Mouse (Mus musculus) myocyte (in vitro differentiated cells): ENCODE data around the gene Crlf1. TPM values are rescaled to one million over a fixed set of nuclear protein-coding genes. Genes with fewer than 3 reads are reported as not detected.

Experiments
- H3K27me3 ChIP-seq: one replicate; pipeline ENCODE4 v1.6.1; 2011; ENCODE audit not compliant: control insufficient read depth, insufficient read depth, insufficient read length
- H3K36me3 ChIP-seq: one replicate; pipeline ENCODE4 v1.6.1; 2011; ENCODE audit not compliant: control insufficient read depth, insufficient read depth
- H3K4me2 ChIP-seq: one replicate; pipeline ENCODE4 v1.6.1; 2011; ENCODE audit warnings: low read depth, control low read depth
- H3K4me3 ChIP-seq: one replicate; pipeline ENCODE4 v1.5.1; 2011; ENCODE audit warnings: mild to moderate bottlenecking, control low read depth, moderate library complexity
- H3K79me2 ChIP-seq: one replicate; pipeline ENCODE4 v1.6.1; 2011; ENCODE audit not compliant: control insufficient read depth, insufficient read depth
- H3ac ChIP-seq: one replicate; pipeline ENCODE4 v1.6.1; 2011; ENCODE audit not compliant: control insufficient read depth, insufficient read length
- CEBPB ChIP-seq: IDR thresholded peaks from 2 replicates; pipeline ENCODE4 v1.6.1; 2011; ENCODE audit warnings: mild to moderate bottlenecking, moderate library complexity; ENCODE audit not compliant: poor library complexity, insufficient read depth, severe bottlenecking
- E2F4 ChIP-seq: IDR thresholded peaks from one replicate; pipeline ENCODE4 v1.6.1; 2011; ENCODE audit warnings: mild to moderate bottlenecking, control low read depth, moderate library complexity; ENCODE audit not compliant: insufficient read depth
- MAX ChIP-seq: IDR thresholded peaks from one replicate; pipeline ENCODE4 v1.6.1; 2011; ENCODE audit warnings: low read depth, mild to moderate bottlenecking, control low read depth
- MYOD1 ChIP-seq, 3 experiments: IDR thresholded peaks; one replicate each; pipeline ENCODE4 v1.6.1; 2011; ENCODE audit warnings: control low read depth in 2 of 3, low read depth in 2 of 3, mild to moderate bottlenecking in 2 of 3, moderate library complexity in 1 of 3; ENCODE audit not compliant: insufficient read length in 2 of 3, control insufficient read depth in 1 of 3
- MYOG ChIP-seq, 3 experiments: IDR thresholded peaks; one replicate each; pipeline ENCODE4 v1.6.1; 2011; ENCODE audit warnings: control low read depth in 2 of 3, low read depth in 2 of 3, mild to moderate bottlenecking in 2 of 3; ENCODE audit not compliant: insufficient read length in 2 of 3, control insufficient read depth in 1 of 3, insufficient read depth in 1 of 3
- POLR2A ChIP-seq: IDR thresholded peaks from one replicate; pipeline ENCODE4 v1.6.1; 2011; ENCODE audit warnings: low read depth, mild to moderate bottlenecking, control low read depth, moderate library complexity; ENCODE audit not compliant: insufficient read length
- POLR2AphosphoS2 ChIP-seq: IDR thresholded peaks from one replicate; pipeline ENCODE4 v1.6.1; 2011; ENCODE audit warnings: low read depth, control low read depth; ENCODE audit not compliant: insufficient read length
- REST ChIP-seq: IDR thresholded peaks from one replicate; pipeline ENCODE4 v1.6.1; 2011; ENCODE audit warnings: mild to moderate bottlenecking, control low read depth, moderate library complexity; ENCODE audit not compliant: insufficient read depth, insufficient read length
- SRF ChIP-seq: IDR thresholded peaks from one replicate; pipeline ENCODE4 v1.6.1; 2011; ENCODE audit warnings: low read depth; ENCODE audit not compliant: control insufficient read depth, insufficient read length
- TCF12 ChIP-seq: IDR thresholded peaks from one replicate; pipeline ENCODE4 v1.6.1; 2011; ENCODE audit warnings: mild to moderate bottlenecking, control low read depth; ENCODE audit not compliant: poor library complexity, insufficient read depth, severe bottlenecking
- TCF3 ChIP-seq: IDR thresholded peaks from one replicate; pipeline ENCODE4 v1.6.1; 2011; ENCODE audit warnings: low read depth, control low read depth; ENCODE audit not compliant: insufficient read length
- USF1 ChIP-seq: IDR thresholded peaks from one replicate; pipeline ENCODE4 v1.6.1; 2011; ENCODE audit warnings: low read depth, mild to moderate bottlenecking, control low read depth, moderate library complexity
- polyA plus RNA-seq: library from polyadenylated mRNA; unstranded; fragments of >200 nt; fragmentation: generic; extraction: Trizol; gene quantifications from one replicate; pipeline ENCODE4 v1.2.1, GENCODE M21; 2012; ENCODE audit warnings: missing spikeins

Gene Crlf1
- polyA plus RNA-seq, 1 experiment = 99.1 TPM

DNA sequence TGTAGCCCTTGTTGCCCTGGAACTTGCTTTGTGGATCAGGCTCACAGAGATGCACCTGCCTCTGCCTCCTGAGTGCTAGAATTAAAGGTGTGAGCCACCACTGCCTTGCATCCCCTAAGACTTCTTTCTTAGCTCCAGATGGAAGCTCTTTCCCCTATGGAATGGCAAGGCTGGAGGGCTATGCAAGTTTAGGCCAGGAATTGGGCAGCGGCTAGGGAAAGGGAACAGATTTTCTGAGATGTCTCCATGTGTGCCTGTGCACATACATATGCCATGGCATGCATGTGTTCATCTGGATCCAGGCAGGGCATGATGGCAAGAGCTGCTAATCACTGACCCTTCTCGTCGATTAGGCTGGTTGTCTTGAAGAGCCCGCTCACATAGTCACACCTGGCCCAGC lies 27.3 kb upstream of the Crlf1 start:
- H3K27me3 ChIP-seq = no peaks in the 10 kb centered on the region
- H3K4me3 ChIP-seq = no peak overlapping the region
- peak overlapping the region; percentile 54 for H3K4me2 ChIP-seq
- TF ChIP-seq MYOG (IDR thresholded peaks at IDR 0.05; ENCODE audit: control insufficient read depth in 1 of 3, insufficient read depth in 1 of 3, insufficient read length in 2 of 3, low read depth in 2 of 3) (no peak), TCF3 (no peak), POLR2A (no peak), TCF12 (no peak), SRF (no peak), MAX (no peak), POLR2AphosphoS2 (no peak), REST (no peak), USF1 (no peak)
- no peak overlapping the region for H3ac ChIP-seq
- H3K36me3 ChIP-seq = no peaks in the 10 kb centered on the region
- peaks cover 50% of the 10 kb centered on the region for H3K79me2 ChIP-seq

DNA sequence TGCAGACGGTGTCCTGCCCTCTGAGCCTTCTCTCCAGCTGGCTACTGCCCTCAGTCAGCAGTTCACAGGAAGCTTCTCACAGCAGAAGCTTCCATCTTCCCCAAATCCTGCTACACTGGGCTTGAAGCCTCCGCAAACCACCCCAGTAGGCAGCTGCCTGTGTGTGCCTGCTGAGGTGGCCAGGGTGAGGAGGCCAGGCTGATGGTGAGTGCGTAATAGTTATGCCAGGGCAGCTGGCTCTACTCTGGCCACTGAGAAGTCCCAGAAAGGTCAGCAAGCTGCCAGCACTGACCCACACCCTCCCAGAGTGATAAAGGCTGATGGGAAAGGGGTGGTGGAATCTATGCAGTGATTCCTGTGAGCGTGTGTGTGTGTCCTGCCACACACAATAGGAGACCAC lies 26.7 kb upstream of the Crlf1 start:
- peaks cover 56% of the 10 kb centered on the region for H3K79me2 ChIP-seq
- TF ChIP-seq POLR2AphosphoS2 (no peak), MAX (no peak), MYOD1 (IDR thresholded peaks at IDR 0.05; ENCODE audit: control insufficient read depth in 1 of 3, insufficient read length in 2 of 3, low read depth in 2 of 3) (peak; percentile 31 to 90 (median 70)), MYOG (IDR thresholded peaks at IDR 0.05; ENCODE audit: control insufficient read depth in 1 of 3, insufficient read depth in 1 of 3, insufficient read length in 2 of 3, low read depth in 2 of 3) (peak; percentile 73 to 89 (median 79)), E2F4 (no peak), TCF3 (no peak), POLR2A (peak; percentile 8), USF1 (no peak), CEBPB (no peak), SRF (no peak), REST (no peak), TCF12 (no peak)
- H3K27me3 ChIP-seq = no peaks in the 10 kb centered on the region
- H3K4me3 ChIP-seq = no peak overlapping the region
- H3K4me2 ChIP-seq = peak overlapping the region; percentile 54
- no peaks in the 10 kb centered on the region for H3K36me3 ChIP-seq
- H3ac ChIP-seq = no peak overlapping the region

DNA sequence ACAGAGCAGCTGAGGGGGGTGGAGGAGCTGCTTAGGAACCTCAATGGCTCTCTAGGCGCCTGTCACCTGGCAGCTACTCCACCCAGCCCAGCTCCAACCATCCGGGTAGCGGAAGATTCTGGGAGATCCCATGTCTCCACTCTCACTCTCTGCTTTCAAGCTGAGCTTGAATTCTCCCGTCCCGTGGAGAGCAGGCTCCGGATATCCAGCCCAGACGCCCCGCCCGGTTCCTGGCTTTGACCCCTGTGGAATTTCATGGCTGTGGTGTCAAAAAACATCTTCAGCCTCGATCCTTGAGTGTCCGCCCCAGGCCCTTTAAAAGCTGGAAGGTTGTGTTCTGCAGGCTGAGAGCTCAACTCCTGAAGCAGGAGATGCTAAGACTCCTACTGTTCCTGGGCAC lies 26.2 kb upstream of the Crlf1 start:
- H3ac ChIP-seq = no peak overlapping the region
- TF ChIP-seq E2F4 (no peak), TCF3 (no peak), MYOG (IDR thresholded peaks at IDR 0.05; ENCODE audit: control insufficient read depth in 1 of 3, insufficient read depth in 1 of 3, insufficient read length in 2 of 3, low read depth in 2 of 3) (no peak), CEBPB (no peak)

DNA sequence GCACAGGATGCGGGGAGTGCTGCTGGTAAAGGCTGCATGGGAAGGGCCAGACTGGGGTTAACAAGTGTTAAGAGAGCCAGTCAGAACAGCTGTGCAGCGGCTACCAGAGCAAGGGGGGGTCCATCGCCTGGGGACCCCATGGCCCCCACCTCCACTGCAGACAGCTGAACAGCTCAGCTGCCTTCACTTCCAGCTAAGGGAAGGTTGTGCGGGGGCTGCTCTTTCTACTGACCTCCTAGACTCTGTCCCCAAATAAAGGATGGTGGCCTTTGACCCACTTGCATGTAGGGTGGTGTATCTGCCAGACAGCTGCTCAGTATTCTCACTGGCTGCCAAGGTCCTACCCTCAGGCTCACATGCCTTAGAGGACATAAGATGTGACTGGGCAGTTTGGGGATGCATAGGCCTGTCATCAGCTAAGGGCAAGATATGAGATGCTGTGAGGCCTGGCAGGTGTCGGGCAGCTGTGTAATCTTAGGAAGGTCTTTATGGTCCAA lies 25.7 kb upstream of the Crlf1 start:
- Histone ChIP-seq H3ac (no peak overlapping the region), H3K4me2 (peak overlapping the region; percentile 54), H3K4me3 (no peak overlapping the region)

More for the DNA sequence above, 26.2 kb upstream of the Crlf1 start:
- Histone ChIP-seq H3K79me2 (peaks cover 61% of the 10 kb centered on the region), H3K27me3 (no peaks in the 10 kb centered on the region), H3K36me3 (peaks cover 3% of the 10 kb centered on the region), H3K4me2 (peak overlapping the region; percentile 54), H3K4me3 (no peak overlapping the region)

DNA sequence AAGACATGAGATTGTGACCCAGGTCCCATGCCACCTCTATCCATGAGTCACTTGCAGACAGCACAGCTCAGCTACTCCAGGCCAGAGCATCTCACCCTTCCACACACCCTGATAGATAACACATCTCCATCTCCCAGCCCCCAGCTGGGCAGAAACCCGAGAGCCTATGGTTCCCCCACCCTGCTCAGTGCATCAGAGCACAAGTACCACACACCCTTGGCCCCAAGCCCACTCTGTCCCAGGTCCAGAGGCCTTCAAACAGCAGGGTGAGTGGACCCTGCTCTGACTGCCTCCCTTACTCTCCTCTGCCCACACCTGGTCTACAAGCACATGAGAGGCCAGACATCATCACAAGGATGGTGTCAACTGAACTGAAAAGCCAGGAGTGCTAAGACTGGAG lies 25.1 kb upstream of the Crlf1 start:
- TF ChIP-seq TCF3 (no peak), SRF (no peak), MAX (no peak), MYOG (IDR thresholded peaks at IDR 0.05; ENCODE audit: control insufficient read depth in 1 of 3, insufficient read depth in 1 of 3, insufficient read length in 2 of 3, low read depth in 2 of 3) (no peak), REST (no peak), USF1 (no peak), POLR2AphosphoS2 (no peak), E2F4 (no peak), POLR2A (no peak), MYOD1 (IDR thresholded peaks at IDR 0.05; ENCODE audit: control insufficient read depth in 1 of 3, insufficient read length in 2 of 3, low read depth in 2 of 3) (no peak)
- H3ac ChIP-seq = no peak overlapping the region
- peaks cover 4% of the 10 kb centered on the region for H3K36me3 ChIP-seq
- no peak overlapping the region for H3K4me3 ChIP-seq
- peaks cover 72% of the 10 kb centered on the region for H3K79me2 ChIP-seq
- peak overlapping the region; percentile 54 for H3K4me2 ChIP-seq
- H3K27me3 ChIP-seq = no peaks in the 10 kb centered on the region

More for the DNA sequence above, 25.7 kb upstream of the Crlf1 start:
- no peaks in the 10 kb centered on the region for H3K27me3 ChIP-seq
- peaks cover 66% of the 10 kb centered on the region for H3K79me2 ChIP-seq
- peaks cover 4% of the 10 kb centered on the region for H3K36me3 ChIP-seq
- TF ChIP-seq MAX (no peak), POLR2AphosphoS2 (peak; percentile 14), TCF3 (peak; percentile 76), CEBPB (no peak), TCF12 (no peak), REST (no peak), MYOD1 (IDR thresholded peaks at IDR 0.05; ENCODE audit: control insufficient read depth in 1 of 3, insufficient read length in 2 of 3, low read depth in 2 of 3) (peak; percentile 76 to 94 (median 79)), E2F4 (no peak), POLR2A (no peak), SRF (peak; percentile 45), MYOG (IDR thresholded peaks at IDR 0.05; ENCODE audit: control insufficient read depth in 1 of 3, insufficient read depth in 1 of 3, insufficient read length in 2 of 3, low read depth in 2 of 3) (peak; percentile 85 to 92 (median 88))
